Mouse (Mus musculus) myocyte (in vitro differentiated cells): ENCODE results near the gene Anks1. TPM values are rescaled to one million over a fixed set of nuclear protein-coding genes. Genes with fewer than 3 reads are reported as not detected.

Experiments
- H3K27me3 ChIP-seq: one replicate; pipeline ENCODE4 v1.6.1; 2011; ENCODE audit not compliant: control insufficient read depth, insufficient read depth, insufficient read length
- H3K36me3 ChIP-seq: one replicate; pipeline ENCODE4 v1.6.1; 2011; ENCODE audit not compliant: control insufficient read depth, insufficient read depth
- H3K4me2 ChIP-seq: one replicate; pipeline ENCODE4 v1.6.1; 2011; ENCODE audit warnings: low read depth, control low read depth
- H3K4me3 ChIP-seq: one replicate; pipeline ENCODE4 v1.5.1; 2011; ENCODE audit warnings: mild to moderate bottlenecking, control low read depth, moderate library complexity
- H3K79me2 ChIP-seq: one replicate; pipeline ENCODE4 v1.6.1; 2011; ENCODE audit not compliant: control insufficient read depth, insufficient read depth
- H3ac ChIP-seq: one replicate; pipeline ENCODE4 v1.6.1; 2011; ENCODE audit not compliant: control insufficient read depth, insufficient read length
- CEBPB ChIP-seq: IDR thresholded peaks from 2 replicates; pipeline ENCODE4 v1.6.1; 2011; ENCODE audit warnings: mild to moderate bottlenecking, moderate library complexity; ENCODE audit not compliant: poor library complexity, insufficient read depth, severe bottlenecking
- MAX ChIP-seq: IDR thresholded peaks from one replicate; pipeline ENCODE4 v1.6.1; 2011; ENCODE audit warnings: low read depth, mild to moderate bottlenecking, control low read depth
- MYOD1 ChIP-seq, 3 experiments: IDR thresholded peaks; one replicate each; pipeline ENCODE4 v1.6.1; 2011; ENCODE audit warnings: control low read depth in 2 of 3, low read depth in 2 of 3, mild to moderate bottlenecking in 2 of 3, moderate library complexity in 1 of 3; ENCODE audit not compliant: insufficient read length in 2 of 3, control insufficient read depth in 1 of 3
- MYOG ChIP-seq, 3 experiments: IDR thresholded peaks; one replicate each; pipeline ENCODE4 v1.6.1; 2011; ENCODE audit warnings: control low read depth in 2 of 3, low read depth in 2 of 3, mild to moderate bottlenecking in 2 of 3; ENCODE audit not compliant: insufficient read length in 2 of 3, control insufficient read depth in 1 of 3, insufficient read depth in 1 of 3
- POLR2A ChIP-seq: IDR thresholded peaks from one replicate; pipeline ENCODE4 v1.6.1; 2011; ENCODE audit warnings: low read depth, mild to moderate bottlenecking, control low read depth, moderate library complexity; ENCODE audit not compliant: insufficient read length
- POLR2AphosphoS2 ChIP-seq: IDR thresholded peaks from one replicate; pipeline ENCODE4 v1.6.1; 2011; ENCODE audit warnings: low read depth, control low read depth; ENCODE audit not compliant: insufficient read length
- REST ChIP-seq: IDR thresholded peaks from one replicate; pipeline ENCODE4 v1.6.1; 2011; ENCODE audit warnings: mild to moderate bottlenecking, control low read depth, moderate library complexity; ENCODE audit not compliant: insufficient read depth, insufficient read length
- SRF ChIP-seq: IDR thresholded peaks from one replicate; pipeline ENCODE4 v1.6.1; 2011; ENCODE audit warnings: low read depth; ENCODE audit not compliant: control insufficient read depth, insufficient read length
- TCF12 ChIP-seq: IDR thresholded peaks from one replicate; pipeline ENCODE4 v1.6.1; 2011; ENCODE audit warnings: mild to moderate bottlenecking, control low read depth; ENCODE audit not compliant: poor library complexity, insufficient read depth, severe bottlenecking
- TCF3 ChIP-seq: IDR thresholded peaks from one replicate; pipeline ENCODE4 v1.6.1; 2011; ENCODE audit warnings: low read depth, control low read depth; ENCODE audit not compliant: insufficient read length
- USF1 ChIP-seq: IDR thresholded peaks from one replicate; pipeline ENCODE4 v1.6.1; 2011; ENCODE audit warnings: low read depth, mild to moderate bottlenecking, control low read depth, moderate library complexity
- polyA plus RNA-seq: library from polyadenylated mRNA; unstranded; fragments of >200 nt; fragmentation: generic; extraction: Trizol; gene quantifications from one replicate; pipeline ENCODE4 v1.2.1, GENCODE M21; 2012; ENCODE audit warnings: missing spikeins

Anks1 gene
- polyA plus RNA-seq, 1 experiment = 10.0 TPM

DNA sequence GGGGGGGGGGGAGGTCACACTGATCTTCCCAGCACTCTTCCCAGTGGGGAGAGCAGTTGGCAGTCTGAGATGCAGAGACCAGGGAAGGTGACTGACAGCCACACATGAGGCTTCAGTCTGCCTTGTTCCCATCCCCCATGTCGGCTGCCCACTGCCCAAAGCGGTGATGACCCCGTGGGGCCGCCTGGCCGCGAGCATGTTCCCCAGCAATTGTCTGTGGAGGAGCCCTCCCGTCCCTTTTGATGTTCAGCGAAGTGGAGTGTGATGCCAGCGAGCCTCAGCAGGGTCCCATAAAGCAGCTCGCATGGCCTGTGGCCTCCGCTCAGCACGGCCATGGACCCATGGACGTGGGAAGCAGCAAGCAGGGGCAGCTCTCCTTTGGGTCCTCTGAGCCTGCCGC, 198.2 kb downstream of the Anks1 start:
- TF ChIP-seq USF1 = no peak
- no peak for TF ChIP-seq REST
- no peak for TF ChIP-seq SRF
- TF ChIP-seq MYOG (IDR thresholded peaks at IDR 0.05; ENCODE audit: control insufficient read depth in 1 of 3, insufficient read depth in 1 of 3, insufficient read length in 2 of 3, low read depth in 2 of 3) = no peak
- TF ChIP-seq POLR2AphosphoS2 = no peak
- peak in 2 of 3 experiments; percentile 26 to 35 for TF ChIP-seq MYOD1 (IDR thresholded peaks at IDR 0.05; ENCODE audit: control insufficient read depth in 1 of 3, insufficient read length in 2 of 3, low read depth in 2 of 3)
- no peak for TF ChIP-seq POLR2A
- no peak for TF ChIP-seq TCF3
- TF ChIP-seq MAX = no peak
- Histone ChIP-seq H3K4me2 (no peak overlapping the region), H3K36me3 (no peaks in the 10 kb centered on the region), H3ac (no peak overlapping the region), H3K4me3 (no peak overlapping the region), H3K79me2 (no peaks in the 10 kb centered on the region), H3K27me3 (peaks cover 21% of the 10 kb centered on the region)

DNA sequence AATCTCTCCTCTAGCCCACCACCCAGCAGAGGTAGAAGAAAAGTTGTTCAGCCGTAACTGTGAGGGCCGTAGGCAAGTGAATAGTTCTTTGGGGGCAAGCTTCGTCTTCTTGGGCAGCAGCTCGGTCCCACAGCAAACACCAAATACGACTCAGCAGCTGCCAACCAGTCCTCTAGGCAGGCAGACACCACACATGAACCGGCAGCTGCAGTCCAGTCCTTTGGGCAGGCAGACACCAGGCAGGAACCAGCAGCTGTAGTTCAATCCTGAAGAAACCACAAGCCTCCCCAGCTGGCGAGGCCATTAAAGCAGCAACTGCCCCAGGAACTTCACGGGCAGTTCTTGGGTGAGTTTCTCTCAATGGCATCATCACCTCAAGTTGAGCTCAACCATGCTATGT, 203.2 kb downstream of the Anks1 start:
- Histone ChIP-seq H3K4me2 (no peak overlapping the region), H3K4me3 (no peak overlapping the region), H3ac (no peak overlapping the region), H3K36me3 (no peaks in the 10 kb centered on the region), H3K27me3 (peaks cover 22% of the 10 kb centered on the region), H3K79me2 (no peaks in the 10 kb centered on the region)
- TF ChIP-seq TCF3 (peak; percentile 57), MYOG (IDR thresholded peaks at IDR 0.05; ENCODE audit: control insufficient read depth in 1 of 3, insufficient read depth in 1 of 3, insufficient read length in 2 of 3, low read depth in 2 of 3) (peak; percentile 26 to 82 (median 74)), MAX (no peak), MYOD1 (IDR thresholded peaks at IDR 0.05; ENCODE audit: control insufficient read depth in 1 of 3, insufficient read length in 2 of 3, low read depth in 2 of 3) (peak in 2 of 3 experiments; percentile 73 to 79), TCF12 (peak; percentile 10), CEBPB (no peak)

Other genes with a start within 250 kb of the Anks1 start
- 0.05 TPM for gene Spdef, start 180.4 kb upstream of the Anks1 start, polyA plus RNA-seq
- gene D17Wsu92e, start 88.7 kb upstream of the Anks1 start, polyA plus RNA-seq = 79.4 TPM
- 251 TPM for gene Snrpc, start 71.2 kb upstream of the Anks1 start, polyA plus RNA-seq
- 16.4 TPM for gene Uhrf1bp1, start 52.9 kb upstream of the Anks1 start, polyA plus RNA-seq
- gene Taf11, start 538 bp downstream of the Anks1 start, polyA plus RNA-seq = 28.9 TPM
- gene Tcp11, start 171.3 kb downstream of the Anks1 start, polyA plus RNA-seq = not detected
- 0.02 TPM for gene Scube3, start 232.8 kb downstream of the Anks1 start, polyA plus RNA-seq